Mouse (Mus musculus) layer of hippocampus, postnatal 10 days (tissue): ENCODE data around the gene Capn11. TPM values are rescaled to one million over a fixed set of nuclear protein-coding genes. Genes with fewer than 3 reads are reported as not detected.

Experiments
- DNase-seq, 2 experiments: peaks; one replicate each; pipeline ENCODE4 v3.0.0; 2021; ENCODE audit warnings: low spot score in 2 of 2
- total RNA-seq, 2 experiments: library from RNA; stranded (reverse); gene quantifications; 2 replicates each; pipeline ENCODE4 v1.2.3; 2021

The Capn11 gene
- total RNA-seq, 2 experiments from 2014 or later = 1.1 to 1.3 TPM

- peak; percentile 88 to 90 for DNase-seq
Observed at GRCm38 (mm10) chr17:45584939-45585678, 74.0 kb downstream of the Capn11 start.

- DNase-seq = peak; percentile 82 to 86
Observed at GRCm38 (mm10) chr17:45584096-45584896, 74.8 kb downstream of the Capn11 start.

GRCm38 (mm10) chr17:45582715-45583355 lies 76.3 kb downstream of the Capn11 start:
- no peak for DNase-seq

GRCm38 (mm10) chr17:45582188-45582587 lies 76.9 kb downstream of the Capn11 start:
- no peak for DNase-seq

GRCm38 (mm10) chr17:45581567-45581983 lies 77.5 kb downstream of the Capn11 start:
- peak; percentile 70 to 74 for DNase-seq

GRCm38 (mm10) chr17:45580958-45581477 lies 78.1 kb downstream of the Capn11 start:
- DNase-seq = no peak

Other genes starting within 250 kb of the Capn11 start
- gene Cdc5l, start 225.6 kb downstream of the Capn11 start, total RNA-seq = 10 to 100 TPM; 47.4 to 50.6 TPM
- gene Spats1, start 183.9 kb downstream of the Capn11 start, total RNA-seq = 1 to 10 TPM; 2.9 to 3.5 TPM
- gene Aars2, start 152.5 kb downstream of the Capn11 start, total RNA-seq = 10 to 100 TPM; 19.5 to 22.6 TPM
- under 1 TPM; 0.57 to 0.69 TPM for gene Tcte1, start 135.9 kb downstream of the Capn11 start, total RNA-seq
- 10 to 100 TPM; 93.2 to 93.7 TPM for gene Tmem151b, start 109.6 kb downstream of the Capn11 start, total RNA-seq
- 1 to 10 TPM; 3.5 to 3.9 TPM for gene Nfkbie, start 103.6 kb downstream of the Capn11 start, total RNA-seq
- 10 to 100 TPM; 47.4 TPM for gene Slc35b2, start 95.5 kb downstream of the Capn11 start, total RNA-seq
- 1,000 to 10,000 TPM; 1,612 to 1,800 TPM for gene Hsp90ab1, start 86.1 kb downstream of the Capn11 start, total RNA-seq
- 10 to 100 TPM; 27.1 to 37.0 TPM for gene Slc29a1, start 59.7 kb downstream of the Capn11 start, total RNA-seq
- gene Mymx, start 57.2 kb downstream of the Capn11 start, total RNA-seq = not detected
- 10 to 100 TPM; 37.3 to 42.5 TPM for gene Mrpl14, start 27.0 kb upstream of the Capn11 start, total RNA-seq
- 100 to 1,000 TPM; 223 to 234 TPM for gene Tmem63b, start 27.6 kb upstream of the Capn11 start, total RNA-seq
- gene 1600014C23Rik, start 74.5 kb upstream of the Capn11 start, total RNA-seq = not detected